Mouse (Mus musculus) CH12.LX (cell line): ENCODE measurements around the gene Kcnn3. TPM values are rescaled to one million over a fixed set of nuclear protein-coding genes. Genes with fewer than 3 reads are reported as not detected.

Experiments
- DNase-seq: peaks from one replicate; pipeline ENCODE4 v3.0.0-alpha.2; 2013; ENCODE audit errors: extremely low read depth
- H3K27ac ChIP-seq: 2 replicates; pipeline ENCODE4 v1.5.1; 2012; ENCODE audit warnings: low read depth, mild to moderate bottlenecking, control low read depth, moderate library complexity; ENCODE audit not compliant: insufficient read depth
- H3K27me3 ChIP-seq: replicated peaks from 2 replicates; pipeline ENCODE3; 2012; ENCODE audit warnings: inconsistent platforms
- H3K36me3 ChIP-seq, 2 experiments: replicated peaks in 1 of 2; 2 replicates each; pipeline versions ENCODE3 to v1.6.1; 2012; ENCODE audit warnings: inconsistent platforms in 1 of 2, low read length in 1 of 2, mild to moderate bottlenecking in 1 of 2, mixed read lengths in 1 of 2, moderate library complexity in 1 of 2; ENCODE audit not compliant: control insufficient read depth in 1 of 2, insufficient read depth in 1 of 2
- H3K4me1 ChIP-seq, 2 experiments: 2 replicates each; pipeline ENCODE4 v1.6.1; 2012; ENCODE audit warnings: inconsistent platforms in 1 of 2, moderate library complexity in 1 of 2; ENCODE audit not compliant: insufficient read depth in 2 of 2, control insufficient read depth in 1 of 2
- H3K4me2 ChIP-seq: 2 replicates; pipeline ENCODE4 v1.6.1; 2012; ENCODE audit warnings: low read depth, mild to moderate bottlenecking, control low read depth; ENCODE audit not compliant: poor library complexity, insufficient read depth, severe bottlenecking
- H3K4me3 ChIP-seq, 3 experiments: fragments of 150-350 bp in 1 of 3; sonication (generic) in 1 of 3; replicated peaks in 1 of 3; 2 replicates each; pipeline versions ENCODE3 to v1.5.1; 2011 to 2012; ENCODE audit warnings: low read depth in 2 of 3, low read length in 2 of 3, mild to moderate bottlenecking in 2 of 3, moderate library complexity in 2 of 3, control low read depth in 1 of 3, improper control_type of control experiment in 1 of 3, inconsistent platforms in 1 of 3, mixed read lengths in 1 of 3; ENCODE audit not compliant: poor library complexity in 1 of 3
- H3K79me2 ChIP-seq: replicated peaks from 2 replicates; pipeline ENCODE4 v1.6.1; 2012; ENCODE audit warnings: mild to moderate bottlenecking, moderate library complexity; ENCODE audit not compliant: control insufficient read depth, poor library complexity, insufficient read depth, severe bottlenecking; ENCODE audit errors: extremely low read depth
- H3K9ac ChIP-seq: 2 replicates; pipeline ENCODE4 v1.6.1; 2012; ENCODE audit warnings: low read depth, mild to moderate bottlenecking, control low read depth, moderate library complexity; ENCODE audit not compliant: insufficient read depth
- H3K9me3 ChIP-seq: replicated peaks from 2 replicates; pipeline ENCODE3; 2012; ENCODE audit warnings: low read length, inconsistent platforms, mixed read lengths
- BHLHE40 ChIP-seq: IDR thresholded peaks from 2 replicates; pipeline ENCODE4 v1.6.1; 2011; ENCODE audit warnings: mild to moderate bottlenecking, low read depth, low read length, improper control_type of control experiment
- CTCF ChIP-seq, 2 experiments: IDR thresholded peaks in 1 of 2; conservative IDR thresholded peaks in 1 of 2; 2 replicates each; pipeline ENCODE4 v1.5.1; 2011 to 2012; ENCODE audit warnings: low read depth in 2 of 2, low read length in 2 of 2, improper control_type of control experiment in 1 of 2, inconsistent platforms in 1 of 2, mild to moderate bottlenecking in 1 of 2, moderate library complexity in 1 of 2
- E2F4 ChIP-seq: IDR thresholded peaks from 2 replicates; pipeline ENCODE4 v1.6.1; 2011; ENCODE audit warnings: low read depth, low read length, improper control_type of control experiment; ENCODE audit not compliant: insufficient replicate concordance
- ETS1 ChIP-seq: conservative IDR thresholded peaks from 2 replicates; pipeline ENCODE4 v1.6.1; 2012; ENCODE audit warnings: low read depth, mild to moderate bottlenecking, inconsistent platforms, low read length, improper control_type of control experiment, moderate library complexity
- IRF4 ChIP-seq: IDR thresholded peaks from 2 replicates; pipeline ENCODE4 v1.6.1; 2014; ENCODE audit warnings: low read depth, mild to moderate bottlenecking, inconsistent platforms, low read length, improper control_type of control experiment
- KAT2A ChIP-seq: IDR thresholded peaks from 2 replicates; pipeline ENCODE4 v1.6.1; 2012; ENCODE audit warnings: low read length, improper control_type of control experiment, inconsistent platforms; ENCODE audit not compliant: insufficient replicate concordance
- MAZ ChIP-seq: IDR thresholded peaks from 2 replicates; pipeline ENCODE4 v1.6.1; 2012; ENCODE audit warnings: low read depth, mild to moderate bottlenecking, inconsistent platforms, low read length, improper control_type of control experiment, moderate library complexity
- MXI1 ChIP-seq: IDR thresholded peaks from 2 replicates; pipeline ENCODE4 v1.6.1; 2011; ENCODE audit warnings: mild to moderate bottlenecking, low read depth, low read length, improper control_type of control experiment
- PAX5 ChIP-seq: IDR thresholded peaks from 2 replicates; pipeline ENCODE4 v1.6.1; 2012; ENCODE audit warnings: low read length, inconsistent platforms, mixed read lengths
- POLR2A ChIP-seq: IDR thresholded peaks from 2 replicates; pipeline ENCODE4 v1.6.1; 2011; ENCODE audit warnings: low read depth, mild to moderate bottlenecking, improper control_type of control experiment, low read length
- POLR2AphosphoS2 ChIP-seq: IDR thresholded peaks from 2 replicates; pipeline ENCODE4 v1.6.1; 2011; ENCODE audit warnings: low read depth, low read length, improper control_type of control experiment
- RAD21 ChIP-seq: IDR thresholded peaks from 2 replicates; pipeline ENCODE4 v1.6.1; 2011; ENCODE audit warnings: low read depth, mild to moderate bottlenecking, low read length, improper control_type of control experiment, moderate library complexity
- RCOR1 ChIP-seq: conservative IDR thresholded peaks from 2 replicates; pipeline ENCODE4 v1.6.1; 2012; ENCODE audit warnings: low read depth, mild to moderate bottlenecking, inconsistent platforms, low read length, improper control_type of control experiment
- SMC3 ChIP-seq: IDR thresholded peaks from 2 replicates; pipeline ENCODE4 v1.6.1; 2011; ENCODE audit warnings: low read depth, low read length, improper control_type of control experiment
- TCF12 ChIP-seq: IDR thresholded peaks from 2 replicates; pipeline ENCODE4 v1.6.1; 2014; ENCODE audit warnings: low read depth, mild to moderate bottlenecking, inconsistent platforms, low read length, improper control_type of control experiment
- UBTF ChIP-seq: IDR thresholded peaks from 2 replicates; pipeline ENCODE4 v1.6.1; 2012; ENCODE audit warnings: low read depth, mild to moderate bottlenecking, inconsistent platforms, low read length, improper control_type of control experiment, moderate library complexity
- USF1 ChIP-seq: IDR thresholded peaks from 2 replicates; pipeline ENCODE4 v1.6.1; 2014; ENCODE audit warnings: low read depth, mild to moderate bottlenecking, inconsistent platforms, low read length, improper control_type of control experiment
- USF2 ChIP-seq: conservative IDR thresholded peaks from 2 replicates; pipeline ENCODE4 v1.6.1; 2011; ENCODE audit warnings: low read depth, low read length, improper control_type of control experiment
- ZKSCAN1 ChIP-seq: IDR thresholded peaks from 2 replicates; pipeline ENCODE4 v1.6.1; 2012; ENCODE audit warnings: low read depth, inconsistent platforms, low read length, improper control_type of control experiment, borderline replicate concordance
- ZMIZ1 ChIP-seq: IDR thresholded peaks from 2 replicates; pipeline ENCODE4 v1.6.1; 2012; ENCODE audit warnings: low read depth, mild to moderate bottlenecking, inconsistent platforms, low read length, improper control_type of control experiment
- dilution Hi-C: fragments of 300-500 bp; cut with MboI; formaldehyde crosslinking; loops from 2 replicates; pipeline ENCODE4 v1.14.3; 2020; ENCODE audit warnings: low sequenced_read_pairs; ENCODE audit not compliant: extremely low pct_unique_long_range_greater_than_20kb, extremely low pct_ligation_motif_present
- in situ Hi-C: fragments of 300-500 bp; cut with MboI; formaldehyde crosslinking; loops from 3 replicates; pipeline ENCODE4 v1.14.3; 2019; ENCODE audit warnings: low sequenced_read_pairs, low pct_ligation_motif_present, low pct_unique_long_range_greater_than_20kb, mixed read lengths
- polyA plus RNA-seq: library from polyadenylated mRNA; unstranded; fragments of >175 nt; gene quantifications from 2 replicates; pipeline ENCODE4 v1.2.1, GENCODE M21; 2012; ENCODE audit warnings: low read depth; ENCODE audit not compliant: insufficient read length
- total RNA-seq, 2 experiments: library from RNA; depleted of rRNA; stranded (reverse); fragments of 300-350 nt in 1 of 2; fragments of >200 nt in 1 of 2; gene quantifications; 2 replicates each; pipeline ENCODE4 v1.2.3; 2012 to 2014

The Kcnn3 gene
- total and polyA plus RNA-seq, 3 experiments = 0.06 TPM; not detected in 2

GRCm38 (mm10) chr3:89677617-89678016, 157.7 kb downstream of the Kcnn3 start:
- dilution Hi-C loops (no loop called here), in situ Hi-C loops (loop anchor here (25.0 kb wide), 1 partner anchor 340 kb away; the partner anchor contains the start of genes Adam15 and Efna4)

GRCm38 (mm10) chr3:89686031-89686430, 166.1 kb downstream of the Kcnn3 start:
- dilution Hi-C loops = no loop called here
- Histone ChIP-seq H3K4me1 (peaks cover 0 to 6% of the 10 kb centered on the region in 2 experiments; a peak in 1 of 4 replicates), H3K4me3 (no peak overlapping the region), H3K9me3 (peaks cover 6% of the 10 kb centered on the region), H3K27me3 (peaks cover 7% of the 10 kb centered on the region), H3K9ac (no peak overlapping the region), H3K36me3 (no peaks in the 10 kb centered on the region), H3K27ac (no peak overlapping the region), H3K79me2 (no peaks in the 10 kb centered on the region), H3K4me2 (no peak overlapping the region)
- peak; percentile 24 for DNase-seq
- in situ Hi-C loops = loop anchor here (10.0 to 25.0 kb wide), 2 partner anchors 171 to 349 kb away; partner anchors contain the start of genes Adam15 and Efna4
- TF ChIP-seq E2F4 = no peak
- peak; percentile 42; the same call in 1 of the 2 replicates for TF ChIP-seq IRF4

More at GRCm38 (mm10) chr3:89677617-89678016, 157.7 kb downstream of the Kcnn3 start:
- no peak for DNase-seq
- H3K79me2 ChIP-seq = no peaks in the 10 kb centered on the region
- H3K36me3 ChIP-seq = no peaks in the 10 kb centered on the region
- peaks cover 2 to 8% of the 10 kb centered on the region in 2 experiments; a peak in 1 of 4 replicates for H3K4me1 ChIP-seq
- no peaks in the 10 kb centered on the region for H3K9me3 ChIP-seq
- peaks cover 5% of the 10 kb centered on the region for H3K27me3 ChIP-seq
- no peak overlapping the region for H3K4me2 ChIP-seq
- H3K9ac ChIP-seq = no peak overlapping the region
- no peak overlapping the region for H3K27ac ChIP-seq
- TF ChIP-seq POLR2A (no peak), E2F4 (no peak), ETS1 (no peak), ZMIZ1 (no peak), TCF12 (no peak), MXI1 (no peak), RCOR1 (no peak), PAX5 (no peak), CTCF (conservative IDR thresholded peaks at IDR 0.05 in 1 of 2, IDR thresholded peaks at IDR 0.05 in 1 of 2; ENCODE audit: low read depth in 2 of 2, low read length in 2 of 2) (no peak), KAT2A (no peak), USF2 (no peak), ZKSCAN1 (no peak), SMC3 (no peak), POLR2AphosphoS2 (no peak), BHLHE40 (no peak), RAD21 (no peak), MAZ (no peak), USF1 (no peak), UBTF (no peak)
- no peak overlapping the region for H3K4me3 ChIP-seq
